Mouse (Mus musculus) kidney, adult 2 months (tissue): ENCODE measurements around the gene Slc2a5.

Experiments
- CTCF ChIP-seq: fragments of 200-500 bp; conservative IDR thresholded peaks from 2 replicates; pipeline ENCODE4 v1.5.1; 2011; ENCODE audit warnings: low read depth, mild to moderate bottlenecking, control low read depth, low read length, moderate library complexity, mixed read lengths; ENCODE audit not compliant: insufficient read depth, insufficient read length
- POLR2A ChIP-seq: fragments of 200-500 bp; IDR thresholded peaks from one replicate; pipeline ENCODE4 v1.6.1; 2011; ENCODE audit warnings: low read depth, low read length, control low read depth

- TF ChIP-seq POLR2A (no peak), CTCF (no peak)
Observed at GRCm38 (mm10) chr4:150138084-150138543, 19.0 kb downstream of the Slc2a5 start.
